In the genomic region with DNA sequence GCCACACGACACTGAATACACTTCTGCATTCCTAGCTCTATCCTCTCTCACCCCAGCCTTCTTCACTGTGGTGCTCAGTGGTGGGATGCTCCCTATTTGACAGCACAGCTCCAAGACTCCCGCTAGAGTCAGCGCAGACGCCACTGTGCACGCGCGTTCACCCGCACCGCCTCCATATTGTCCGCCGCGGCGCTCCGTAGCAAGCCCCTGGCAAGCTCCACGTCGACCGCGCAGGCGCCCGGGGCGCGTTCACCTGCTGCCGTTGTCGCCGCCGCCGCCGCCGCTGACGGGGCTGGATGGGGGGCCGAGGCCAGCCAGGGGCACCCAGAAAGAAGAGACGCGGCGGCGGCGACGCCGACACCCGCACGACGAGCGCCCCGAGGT, we compare ENCODE assay signal across 8 mouse cellular contexts. TPM values are rescaled to one million over a fixed set of nuclear protein-coding genes. Genes with fewer than 3 reads are reported as not detected.
DNase-seq lines count a peak whose midpoint lies in the region; ATAC-seq and TF ChIP-seq lines count a peak whose summit lies in the region.

A gene (plus strand): TSS at position 248 of the 384 bp plus-strand sequence.

- no peaks in the 10 kb centered on the region for H3K36me3 ChIP-seq in hindbrain, embryonic 12.5 days

- CTCF ChIA-PET in Patski (lab: Charles Lee), result interaction anchor here (2.1 kb wide), 1 partner anchor 16 kb away, joined by 7 read pairs; no protein-coding TSS in a partner anchor

- H3K27me3 ChIP-seq in Patski, result no peaks in the 10 kb centered on the region
- no peaks in the 10 kb centered on the region for H3K27me3 ChIP-seq in hindbrain, embryonic 12.5 days

- no peaks in the 10 kb centered on the region for H3K9me3 ChIP-seq in hindbrain, embryonic 12.5 days (replicated peaks)

- peak within 1 kb of the TSS; percentile 99 for H3K4me2 ChIP-seq in hindbrain, embryonic 12.5 days (replicated peaks)

- no peak for DNase-seq in Patski (ENCODE audit: low read depth, low spot score)
- peak; percentile 93 to 96 for DNase-seq in cerebellum, postnatal 14 days
- peak; percentile 85 to 88 for DNase-seq in frontal cortex, postnatal 14 days (ENCODE audit: low spot score in 2 of 2)
- DNase-seq in layer of hippocampus, postnatal 14 days (ENCODE audit: low spot score in 2 of 2), result peak; percentile 90 to 93
- DNase-seq in lung, postnatal 10 days, result peak; percentile 92
- peak; percentile 91 for DNase-seq in ovary, postnatal 36 days (ENCODE audit: low spot score)
- DNase-seq in thymus, postnatal 14 days, result peak; percentile 91

- H3K9ac ChIP-seq in hindbrain, embryonic 12.5 days, result peak within 1 kb of the TSS; percentile 93

- WGBS in hindbrain, embryonic 12.5 days, result under 1% methylated on average over 43 of the region's 43 CpGs

- peak within 1 kb of the TSS; percentile 90 for H3K4me3 ChIP-seq in hindbrain, embryonic 12.5 days

- no peak for TF ChIP-seq CTCF in Patski (IDR thresholded peaks at IDR 0.05)

- peak within 1 kb of the TSS; percentile 57 for H3K27ac ChIP-seq in hindbrain, embryonic 12.5 days

- H3K4me1 ChIP-seq in hindbrain, embryonic 12.5 days, result peaks cover 31% of the 10 kb centered on the region

- POLR2A ChIA-PET in Patski (lab: Charles Lee), result interaction anchor here (0.8 kb wide), 1 partner anchor 24 kb away, joined by 3 read pairs; no protein-coding TSS in a partner anchor

- ATAC-seq in Patski, result peak; percentile 49
- peak; percentile 92 for ATAC-seq in hindbrain, embryonic 12.5 days (ENCODE audit: low FRiP score)

- in situ Hi-C loops in Patski (cut with MboI; ENCODE audit: low pct_unique_long_range_greater_than_20kb), result loop anchor here (25.0 kb wide), 1 partner anchor 1344 kb away; no protein-coding TSS in a partner anchor

RNA-seq across cellular contexts. Expression of the gene that starts here (rescaled TPM):
- polyA plus RNA-seq in Patski (2021), result 96.8 TPM
- 67.5 and 73.1 TPM in 2 replicates for polyA plus RNA-seq in hindbrain, embryonic 12.5 days (2016; fragmentation: Nextera tagmentation; extraction: Ambion mirVana)
- total RNA-seq in layer of hippocampus, postnatal 14 days (2021), result 10 to 100 TPM; 75.6 to 80.6 TPM
